Mouse (Mus musculus): ENCODE results near the gene Gabrq.

Gene Gabrq

DNA sequence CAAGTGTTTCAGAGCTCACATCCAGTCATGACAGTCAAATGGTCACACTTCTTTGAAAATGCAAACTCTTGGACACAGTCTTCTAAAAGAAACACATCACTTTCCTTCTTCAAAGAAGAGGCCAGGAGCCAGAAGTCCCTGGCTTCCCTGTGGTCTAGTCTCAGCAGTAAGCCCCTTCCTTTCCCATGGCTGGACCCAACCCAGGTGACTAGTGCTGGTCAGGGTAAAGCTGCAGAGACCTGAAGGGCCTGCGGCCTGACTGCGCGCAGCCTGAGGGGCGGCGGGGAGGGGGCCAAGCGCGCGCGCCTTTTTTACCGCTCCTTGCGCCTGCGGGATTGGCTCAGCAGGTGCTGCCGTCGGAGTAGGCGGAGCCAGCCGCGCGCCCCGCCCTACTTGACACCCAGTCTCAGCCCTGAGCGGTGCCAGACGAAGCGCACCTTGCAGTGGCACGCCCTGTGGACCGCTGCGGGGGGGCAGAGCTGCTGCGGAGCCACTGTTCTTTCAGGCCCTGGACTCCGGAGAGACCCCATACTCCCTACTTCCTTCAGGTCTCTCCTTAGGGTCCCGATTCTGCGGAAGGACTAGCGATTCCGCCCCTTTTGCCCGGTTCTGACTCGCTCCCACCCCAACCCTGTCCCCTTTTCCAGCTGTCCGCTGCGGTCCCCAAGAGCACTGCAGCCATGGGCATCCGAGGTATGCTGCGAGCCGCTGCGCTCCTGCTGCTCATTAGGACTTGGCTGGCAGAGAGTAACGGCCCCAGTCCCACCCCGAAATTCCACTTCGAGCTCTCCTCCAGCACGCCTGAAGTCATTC, at the start of gene Gabrq:
Gene Gabrq (plus strand): TSS at position 403 of the 813 bp plus-strand sequence.
- no peak for DNase-seq (ENCODE audit: low read depth)

- DNase-seq (ENCODE audit: low read depth), result no peak
Observed at GRCm38 (mm10) chrX:72788773-72789557, 36.0 kb upstream of the Gabrq start.

GRCm38 (mm10) chrX:72789558-72789871, 35.5 kb upstream of the Gabrq start:
- DNase-seq (ENCODE audit: low read depth), result no peak

DNA sequence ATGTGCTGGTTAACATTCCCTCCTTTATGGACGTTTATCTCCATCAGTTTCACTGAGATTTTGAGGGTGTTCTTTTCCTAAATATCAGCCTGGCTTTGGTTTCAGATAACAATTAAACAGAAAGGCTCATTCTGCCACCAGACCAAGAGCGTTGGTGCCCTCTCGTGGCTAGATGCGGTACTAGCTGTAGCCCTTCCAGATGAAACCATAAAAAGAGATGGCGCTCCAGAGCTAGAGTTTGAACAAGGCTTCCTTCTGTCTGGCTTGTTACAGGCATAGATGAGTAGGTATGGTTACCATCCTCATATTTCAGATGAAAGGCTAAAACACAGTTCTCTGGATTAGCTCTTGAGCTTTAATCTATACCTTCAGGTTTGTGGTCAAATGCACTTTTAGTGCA, 5.4 kb upstream of the Gabrq start:
- peak; percentile 4 for DNase-seq (ENCODE audit: low read depth)

GRCm38 (mm10) chrX:72823310-72823709, 1.7 kb upstream of the Gabrq start:
- DNase-seq (ENCODE audit: low read depth), result no peak

- DNase-seq (ENCODE audit: low read depth), result no peak
Observed at GRCm38 (mm10) chrX:72825589-72825905, 569 bp downstream of the Gabrq start.
